Mouse (Mus musculus): Measurements from ENCODE around the gene Ftcd.

Gene Ftcd

DNA sequence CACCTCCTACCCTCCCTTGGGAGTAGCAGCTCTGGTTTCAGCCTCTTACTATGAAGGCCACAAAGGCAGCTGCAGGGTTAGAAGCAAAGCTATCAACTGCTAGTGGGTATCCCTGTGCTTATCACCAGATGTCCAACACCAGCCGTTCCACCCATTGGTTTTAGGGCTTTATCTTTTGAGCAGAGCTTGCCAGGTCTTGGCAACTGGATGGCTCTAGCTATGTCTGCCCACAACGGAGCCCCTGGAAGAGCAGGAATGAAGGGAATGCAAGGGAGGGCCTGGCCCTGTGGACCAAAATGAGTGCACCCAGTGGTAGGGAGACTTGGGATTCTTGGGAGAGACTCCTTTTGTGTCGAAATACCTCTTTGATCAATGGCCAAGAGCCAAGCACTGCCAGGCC lies 27.2 kb downstream of the Ftcd start:
- in situ Hi-C loops (cut with MboI, MseI) = no loop called here

DNA sequence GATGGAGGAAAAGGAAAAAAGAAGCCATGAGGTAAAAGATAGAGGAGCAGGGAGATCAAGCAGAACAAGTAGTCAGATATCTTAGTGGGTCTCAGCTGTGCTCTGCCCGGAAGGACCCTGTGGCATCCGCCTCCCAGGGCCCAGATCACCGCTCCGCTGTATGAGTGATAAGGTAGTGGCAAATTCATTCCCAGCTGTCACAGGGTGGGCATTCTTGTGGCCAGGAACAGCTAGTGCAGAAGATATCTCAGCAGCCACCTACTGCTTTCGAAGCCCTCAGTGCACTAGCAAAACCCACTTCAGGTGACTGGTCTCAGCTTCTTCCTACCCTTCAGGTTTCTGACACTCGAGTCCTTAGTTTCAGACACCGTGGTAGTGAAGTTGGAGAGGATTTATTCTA lies 37.0 kb downstream of the Ftcd start:
- in situ Hi-C loops (cut with MboI, MseI) = no loop called here

DNA sequence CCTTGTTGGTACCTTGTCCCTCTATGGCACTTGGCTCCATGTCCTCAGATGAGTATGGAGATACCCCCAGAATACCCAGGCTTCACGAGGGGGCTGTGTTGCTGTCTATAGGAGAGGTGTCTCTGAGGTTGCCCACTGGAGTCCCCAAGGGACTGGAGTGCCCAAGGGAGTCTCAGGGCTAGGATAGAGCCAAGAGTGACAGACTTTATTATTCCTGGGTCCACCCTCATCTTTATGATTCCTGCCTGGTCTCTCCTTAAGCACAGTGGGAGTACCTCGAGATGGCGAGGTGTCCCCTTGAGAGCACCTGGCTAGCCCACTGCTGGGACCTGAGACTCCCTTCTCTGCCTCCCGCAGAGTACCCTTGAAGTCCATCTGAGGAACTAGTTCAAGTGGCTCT lies 47.0 kb downstream of the Ftcd start:
- in situ Hi-C loops (cut with MboI, MseI) = loop anchor here (10.0 kb wide), 1 partner anchor 112 kb away; no protein-coding TSS in a partner anchor

DNA sequence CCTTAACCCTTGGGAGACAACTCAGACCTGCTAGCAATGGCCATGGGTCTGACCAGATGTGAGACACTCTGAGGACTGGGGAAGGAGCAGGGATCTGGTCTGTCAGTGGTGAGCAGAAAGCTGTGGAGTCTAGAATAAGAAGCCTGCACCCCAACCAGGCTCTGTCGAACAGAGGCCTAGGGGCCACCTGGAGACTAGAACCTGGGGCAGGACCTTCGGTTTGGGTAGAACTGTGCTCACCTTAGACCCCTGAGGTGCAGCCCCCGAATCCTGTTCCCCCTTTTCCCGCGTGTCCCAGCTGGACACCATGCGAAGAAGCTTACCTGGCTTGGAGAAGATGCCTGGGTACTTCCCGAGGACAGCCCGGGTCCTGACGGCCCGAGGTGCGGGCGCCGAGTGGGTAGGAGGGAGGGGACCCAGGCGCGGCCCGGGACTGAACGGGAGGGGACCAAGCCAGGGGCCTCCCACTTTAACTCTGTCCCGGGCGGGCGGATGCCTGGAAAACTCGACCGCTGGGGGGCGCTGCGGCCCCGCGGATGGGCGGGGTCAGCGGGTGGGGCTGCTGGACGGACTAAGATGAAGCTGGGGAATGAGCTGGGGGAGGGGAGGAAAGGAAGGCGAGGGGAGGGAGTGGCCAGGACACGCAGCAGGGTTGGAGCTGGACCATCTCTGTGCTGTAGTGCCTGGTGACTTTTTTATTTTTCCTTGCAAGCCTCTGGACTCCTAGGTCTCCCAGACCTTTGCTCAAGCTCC lies 47.7 kb downstream of the Ftcd start, which contains the start of gene Col6a2:
Gene Col6a2, minus strand, starts transcription at position 703 of the 753 bp plus-strand sequence.
- in situ Hi-C loops (cut with MboI, MseI) = loop anchor here (10.0 kb wide), 1 partner anchor 112 kb away; no protein-coding TSS in a partner anchor

DNA sequence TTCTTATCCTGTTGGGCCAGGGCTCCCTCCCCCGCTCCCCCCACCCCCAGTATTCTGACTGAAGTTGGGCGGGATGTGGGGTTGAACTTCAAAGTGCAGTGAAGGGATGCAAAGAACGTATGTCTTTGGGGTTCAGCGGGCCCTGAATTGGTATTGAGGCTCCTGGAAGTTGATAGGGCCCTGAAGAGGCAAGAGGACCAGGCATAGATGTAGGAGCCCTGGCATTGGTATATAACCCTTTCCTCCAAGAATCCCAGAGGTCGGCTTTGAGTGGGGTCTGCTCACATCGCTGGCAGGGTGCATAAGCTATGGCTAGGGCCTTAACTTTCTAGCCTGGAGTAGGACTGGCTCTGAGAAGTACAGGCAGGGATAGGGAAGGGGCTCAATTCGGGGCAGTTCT lies 48.3 kb downstream of the Ftcd start:
- in situ Hi-C loops (cut with MboI, MseI) = loop anchor here (10.0 kb wide), 1 partner anchor 111 kb away; no protein-coding TSS in a partner anchor

DNA sequence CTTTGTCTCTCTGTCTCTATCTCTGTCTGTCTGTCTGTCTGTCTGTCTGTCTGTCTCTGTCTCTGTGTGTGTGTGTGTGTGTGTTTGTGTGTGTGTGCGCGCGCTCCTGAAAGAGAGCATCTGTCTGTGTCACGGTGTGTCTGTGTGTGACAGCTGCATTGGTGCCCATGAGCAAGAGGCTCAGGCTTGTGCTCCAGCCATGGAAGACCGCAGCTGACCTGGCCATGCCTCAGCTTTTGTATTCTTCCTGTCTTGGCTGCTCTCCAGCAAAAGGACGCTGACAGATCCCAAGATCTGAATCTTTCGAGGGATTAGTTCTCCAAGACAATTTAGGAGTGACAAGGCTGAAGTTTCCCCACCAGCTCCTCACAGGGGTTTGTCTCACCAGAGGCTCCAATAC lies 49.5 kb downstream of the Ftcd start:
- in situ Hi-C loops (cut with MboI, MseI) = loop anchor here (10.0 kb wide), 1 partner anchor 110 kb away; no protein-coding TSS in a partner anchor

DNA sequence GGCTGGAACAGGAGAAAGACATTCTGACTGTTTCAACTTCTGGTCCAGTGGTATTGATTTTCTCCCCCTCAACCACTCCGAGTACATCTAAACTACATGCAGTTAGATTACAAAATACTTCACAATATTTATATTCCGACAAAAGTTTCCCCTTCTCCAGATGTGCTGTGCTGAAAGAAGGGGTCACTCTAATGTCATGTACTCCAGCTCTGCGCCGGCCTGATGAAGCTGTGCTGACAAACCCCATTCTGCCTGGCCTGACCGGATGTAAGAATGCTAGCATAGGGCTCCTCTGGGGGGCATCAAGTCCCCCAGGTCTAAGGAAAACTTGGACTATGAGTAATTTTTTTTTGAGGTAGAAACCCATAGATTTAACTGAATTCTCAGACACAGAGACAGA lies 52.3 kb downstream of the Ftcd start:
- in situ Hi-C loops (cut with MboI, MseI) = loop anchor here (10.0 kb wide), 1 partner anchor 107 kb away; no protein-coding TSS in a partner anchor

DNA sequence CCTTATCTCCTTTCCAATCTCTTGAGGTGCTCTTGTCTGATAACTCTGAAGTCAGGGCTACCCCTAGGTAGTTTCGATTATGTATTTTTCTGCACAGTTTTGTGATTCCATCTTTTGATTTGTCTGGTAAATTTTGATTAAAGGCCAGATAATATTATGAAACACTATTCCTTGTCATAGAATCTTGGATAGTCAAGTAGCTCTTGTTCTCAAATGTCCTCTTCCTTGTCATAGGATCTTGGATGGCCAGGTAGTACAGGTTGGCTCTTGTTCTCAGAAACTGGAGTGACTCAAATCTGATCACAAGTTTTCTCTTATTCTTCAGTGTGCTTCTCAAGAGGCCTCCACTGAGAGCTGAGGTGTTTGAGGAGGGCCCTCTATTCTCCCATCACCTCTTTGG lies 55.2 kb downstream of the Ftcd start:
- in situ Hi-C loops (cut with MboI, MseI) = no loop called here

DNA sequence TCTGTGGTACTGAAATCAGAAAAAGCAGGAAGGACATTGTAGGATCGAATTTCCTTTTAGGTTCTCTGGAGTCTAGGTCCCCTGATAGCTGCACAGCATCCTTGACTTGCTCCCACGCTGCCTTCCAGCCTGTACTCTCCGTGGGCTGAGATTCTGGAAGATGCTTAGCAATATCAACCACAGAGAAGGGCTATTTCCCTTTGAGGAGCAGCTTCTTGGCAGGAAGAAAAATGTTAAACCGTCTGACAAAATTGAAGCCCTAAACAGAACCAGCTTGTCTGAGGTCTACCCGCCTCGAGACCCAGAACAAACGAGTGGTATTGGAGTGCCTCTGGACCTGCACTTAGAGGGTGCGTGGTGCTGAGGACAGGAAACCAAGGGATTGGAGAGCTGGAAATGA lies 57.2 kb downstream of the Ftcd start:
- in situ Hi-C loops (cut with MboI, MseI) = no loop called here

DNA sequence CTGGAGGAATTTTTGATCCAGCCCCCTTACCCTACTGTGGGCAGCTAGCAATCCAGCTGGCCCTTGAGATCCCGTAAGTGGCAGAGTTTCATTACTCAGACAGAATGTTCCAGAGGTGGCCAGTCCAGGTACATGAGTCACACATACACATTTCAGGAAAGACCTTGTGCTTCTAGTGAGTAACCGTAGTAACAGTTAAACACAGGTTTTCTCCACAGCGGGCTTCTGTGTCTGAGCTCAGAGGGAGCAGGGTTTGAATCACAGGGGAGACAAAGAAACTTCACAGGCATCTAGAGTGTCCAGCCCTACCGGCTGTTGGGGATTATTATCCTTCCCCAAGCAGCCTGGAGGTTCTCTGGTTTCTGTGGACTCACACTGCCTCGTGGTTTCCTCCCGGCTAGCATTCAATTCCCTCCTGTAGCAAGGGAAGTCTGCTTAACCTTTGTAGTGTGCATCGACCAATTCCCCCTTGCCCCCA lies 58.7 kb downstream of the Ftcd start:
- in situ Hi-C loops (cut with MboI, MseI) = no loop called here

DNA sequence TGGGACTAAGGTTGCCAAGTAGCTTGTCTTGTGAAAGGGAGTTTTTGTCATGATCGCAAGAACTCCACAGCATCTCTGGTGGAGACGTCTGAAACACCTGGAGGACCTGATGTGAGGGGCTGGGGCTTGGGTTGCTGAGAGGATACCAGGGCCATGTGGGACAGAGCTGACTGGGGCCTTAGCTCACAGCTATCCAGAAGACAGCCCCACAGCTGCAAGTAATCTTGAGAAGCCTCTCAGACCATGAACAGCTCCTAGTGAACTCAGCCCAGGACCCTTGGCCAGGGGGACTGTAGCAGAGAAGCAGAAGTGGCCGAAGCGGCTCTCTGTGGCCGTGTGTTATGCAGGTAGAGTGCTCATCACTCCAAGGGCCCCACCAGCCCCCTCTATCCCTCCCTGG lies 59.1 kb downstream of the Ftcd start:
- in situ Hi-C loops (cut with MboI, MseI) = no loop called here

DNA sequence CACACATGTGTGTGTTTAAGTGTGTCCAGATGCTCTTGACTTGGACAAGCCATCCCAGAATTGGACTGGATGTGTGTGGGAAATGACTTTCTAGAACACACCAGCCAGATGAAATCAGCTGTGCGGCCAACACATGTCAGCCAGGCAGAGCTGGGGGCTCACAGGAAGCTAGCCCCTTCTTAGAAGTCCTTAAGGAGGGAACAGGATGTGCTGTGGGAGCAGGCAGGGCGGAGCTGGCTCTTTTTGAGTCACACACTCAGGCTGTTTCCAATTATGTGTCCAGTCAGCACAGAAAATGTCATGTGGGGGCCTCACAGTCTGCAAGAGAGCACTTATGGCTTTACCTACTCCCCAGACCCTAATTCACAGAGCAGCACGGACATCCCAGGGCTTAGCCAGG lies 60.6 kb downstream of the Ftcd start:
- in situ Hi-C loops (cut with MboI, MseI) = no loop called here

DNA sequence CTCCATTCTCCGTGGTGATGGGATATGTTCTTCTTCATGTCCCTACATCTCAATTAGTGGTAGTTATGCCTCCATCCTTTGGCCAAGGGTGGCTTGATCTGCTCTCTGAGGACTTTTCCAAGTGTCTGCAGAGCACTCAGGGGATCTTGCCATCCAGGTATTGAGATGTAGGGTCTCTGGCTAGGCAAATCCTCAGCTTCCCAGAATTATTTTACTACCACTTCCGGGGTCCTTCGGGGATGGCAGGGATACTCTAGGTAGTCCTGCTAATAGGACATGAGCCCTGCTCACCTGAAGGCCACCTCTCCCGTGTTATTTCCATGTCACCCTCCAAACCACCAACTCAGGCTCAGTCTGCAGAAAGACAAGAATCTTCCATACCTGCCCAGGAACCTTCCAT lies 61.2 kb downstream of the Ftcd start:
- in situ Hi-C loops (cut with MboI, MseI) = no loop called here
